Mouse (Mus musculus) gastrocnemius, adult 2 months (tissue): ENCODE measurements around the gene Taf8. TPM values are rescaled to one million over a fixed set of nuclear protein-coding genes. Genes with fewer than 3 reads are reported as not detected.

Experiments
- DNase-seq: peaks from one replicate; pipeline ENCODE4 v3.0.0; 2022
- H3K27ac ChIP-seq: fragments of 200-600 bp; 2 replicates; pipeline ENCODE4 v1.8.1; 2022; ENCODE audit warnings: mild to moderate bottlenecking
- H3K4me3 ChIP-seq: fragments of 200-600 bp; 2 replicates; pipeline ENCODE4 v1.8.1; 2022; ENCODE audit warnings: mild to moderate bottlenecking, moderate library complexity
- CTCF ChIP-seq: fragments of 200-600 bp; IDR thresholded peaks from 2 replicates; pipeline ENCODE4 v1.8.1; 2022; ENCODE audit warnings: antibody characterized with exemption, mild to moderate bottlenecking, moderate library complexity
- intact Hi-C: fragments of 180-260 bp; cut with DNase I; formaldehyde crosslinking; loops from one replicate; pipeline ENCODE4 v1.15.1; 2025
- long read RNA-seq, 2 experiments: library from polyadenylated mRNA; stranded (forward); transcript quantifications; one replicate each; pipeline ENCODE4 v2.0.0; 2021
- total RNA-seq, 2 experiments: library from RNA; stranded (reverse); gene quantifications; 2 replicates each; pipeline ENCODE4 v1.2.3; 2021

The Taf8 gene
- total RNA-seq, result 10 to 100 TPM; 13.0 to 14.1 TPM
- long read RNA-seq, experiment 1, partial matches to known transcripts, result 2 of 6 reads
- long read RNA-seq, experiment 1, other reads (novel, unspliced or antisense), result 1 of 6 reads
- long read RNA-seq, experiment 2, transcript Taf8-201 (9 exons, 2,784 nt), result major isoform, 5 of 7 reads
- long read RNA-seq, experiment 2, partial matches to known transcripts, result 2 of 7 reads
- long read RNA-seq, experiment 2, other reads (novel, unspliced or antisense), result 0 of 7 reads

DNA sequence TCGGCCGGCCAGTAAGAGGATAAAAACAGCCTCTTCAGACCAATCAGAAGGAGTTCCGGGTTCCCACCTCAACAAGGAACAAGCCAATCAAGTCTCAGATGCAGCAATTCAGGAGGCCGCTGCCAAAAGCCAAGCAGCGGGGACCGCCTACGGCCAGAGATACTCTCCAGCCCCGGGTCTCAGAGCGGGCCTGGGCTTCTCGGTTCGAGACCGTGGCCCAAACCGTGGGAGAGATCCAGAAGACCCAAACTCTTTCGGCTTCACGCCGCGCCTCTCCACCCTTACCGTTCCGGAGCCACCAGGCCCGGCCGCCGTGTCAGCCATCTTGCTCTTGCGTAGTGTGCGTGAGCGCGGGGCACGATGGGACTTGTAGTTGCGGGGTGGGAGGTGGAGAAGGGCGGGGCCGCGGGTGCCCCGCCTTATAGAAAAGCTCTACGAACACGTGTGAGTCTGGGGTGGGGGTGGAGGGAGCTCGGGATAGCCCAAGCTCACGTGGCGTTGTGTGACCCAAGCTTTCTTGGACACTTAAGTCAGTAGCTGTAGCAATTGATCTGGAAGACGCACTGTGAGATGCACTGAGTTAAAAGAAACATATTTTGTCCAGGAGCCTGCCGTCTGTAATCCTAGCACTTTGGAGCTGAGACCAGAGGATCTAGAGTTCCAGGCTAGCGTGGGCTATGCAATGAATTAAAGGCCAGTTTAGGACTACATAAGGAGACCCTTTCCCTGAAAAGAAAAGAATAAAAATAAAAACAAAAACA lies at the start of gene Taf8:
Gene Taf8 (minus strand): TSS at position 347 of the 761 bp plus-strand sequence.
- intact Hi-C loops, result no loop called here
- DNase-seq, result peak; percentile 96
- TF ChIP-seq CTCF, result no peak
- Histone ChIP-seq H3K27ac (peak within 1 kb of the TSS; percentile 95), H3K4me3 (peak within 1 kb of the TSS; percentile 88)

DNA sequence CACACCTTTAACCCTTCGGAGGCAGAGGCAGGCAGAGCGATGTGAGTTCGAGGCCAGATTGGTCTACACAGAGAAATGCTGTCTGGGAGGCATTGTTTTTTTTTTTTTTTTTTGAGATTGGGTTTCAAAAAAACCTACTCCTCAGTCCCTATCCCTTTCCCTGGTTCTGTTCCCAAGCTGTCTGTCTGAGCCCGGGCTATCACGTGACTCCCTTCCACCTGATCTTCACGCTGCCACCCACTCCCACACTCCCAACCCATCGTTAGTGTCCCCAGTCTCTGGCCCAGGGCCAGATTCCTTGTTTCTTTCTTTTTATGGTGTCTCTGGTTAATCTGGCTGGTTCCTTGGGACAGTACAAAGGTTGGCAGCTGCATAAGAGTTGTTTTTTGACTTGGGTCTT lies 49.0 kb upstream of the Taf8 start:
- TF ChIP-seq CTCF, result no peak

GRCm38 (mm10) chr17:47545861-47546331 lies 43.8 kb upstream of the Taf8 start:
- TF ChIP-seq CTCF, result no peak
- Histone ChIP-seq H3K27ac (peak overlapping the region; percentile 41; the same call in 1 of the 2 replicates), H3K4me3 (peak overlapping the region; percentile 62)
- no peak for DNase-seq
- intact Hi-C loops, result no loop called here

More for the DNA sequence above, 49.0 kb upstream of the Taf8 start:
- Histone ChIP-seq H3K4me3 (no peak overlapping the region), H3K27ac (no peak overlapping the region)
- DNase-seq, result no peak
- intact Hi-C loops, result no loop called here

- Histone ChIP-seq H3K27ac (no peak overlapping the region), H3K4me3 (no peak overlapping the region)
- DNase-seq, result no peak
- intact Hi-C loops, result no loop called here
- TF ChIP-seq CTCF, result no peak
These were observed 43.1 kb upstream of the Taf8 start for GRCm38 (mm10) chr17:47545154-47545553.

- H3K4me3 ChIP-seq, result no peak overlapping the region
- intact Hi-C loops, result no loop called here
- H3K27ac ChIP-seq, result peak overlapping the region; percentile 40; the same call in 1 of the 2 replicates
- no peak for DNase-seq
- TF ChIP-seq CTCF, result no peak
These were observed 41.1 kb upstream of the Taf8 start for GRCm38 (mm10) chr17:47543051-47543650.

DNA sequence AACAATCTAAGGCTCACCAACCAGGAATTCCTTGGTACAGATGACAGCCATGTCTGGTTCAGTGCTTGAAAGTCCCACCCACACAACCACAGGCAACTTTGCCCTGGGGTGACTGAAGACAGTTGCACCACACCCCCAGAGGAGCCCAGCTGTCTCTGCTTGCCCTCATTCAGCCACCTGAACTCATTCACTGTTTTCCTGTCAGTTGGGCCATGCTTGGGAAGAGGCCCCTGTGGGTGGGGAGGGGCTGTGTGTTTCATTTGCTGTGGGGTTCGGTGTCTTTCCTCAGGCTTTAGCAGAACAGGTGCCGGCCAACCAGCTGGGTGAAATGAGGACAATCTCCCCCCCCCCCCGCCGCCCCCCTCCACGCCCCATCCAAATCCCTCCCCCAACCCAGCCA lies 40.0 kb upstream of the Taf8 start:
- H3K27ac ChIP-seq, result peak overlapping the region; percentile 25
- no peak for DNase-seq
- no peak overlapping the region for H3K4me3 ChIP-seq
- TF ChIP-seq CTCF, result no peak
- intact Hi-C loops, result no loop called here

GRCm38 (mm10) chr17:47539128-47539527 lies 37.0 kb upstream of the Taf8 start:
- no peak overlapping the region for H3K4me3 ChIP-seq
- no peak for DNase-seq
- no peak overlapping the region for H3K27ac ChIP-seq
- no peak for TF ChIP-seq CTCF
- intact Hi-C loops, result no loop called here

- no peak for DNase-seq
- intact Hi-C loops, result no loop called here
- Histone ChIP-seq H3K4me3 (no peak overlapping the region), H3K27ac (no peak overlapping the region)
- no peak for TF ChIP-seq CTCF
These were observed 36.0 kb upstream of the Taf8 start for GRCm38 (mm10) chr17:47538049-47538448.

- DNase-seq, result no peak
- TF ChIP-seq CTCF, result no peak
- Histone ChIP-seq H3K27ac (no peak overlapping the region), H3K4me3 (no peak overlapping the region)
- intact Hi-C loops, result no loop called here
These were observed 33.7 kb upstream of the Taf8 start for GRCm38 (mm10) chr17:47535812-47536236.

DNA sequence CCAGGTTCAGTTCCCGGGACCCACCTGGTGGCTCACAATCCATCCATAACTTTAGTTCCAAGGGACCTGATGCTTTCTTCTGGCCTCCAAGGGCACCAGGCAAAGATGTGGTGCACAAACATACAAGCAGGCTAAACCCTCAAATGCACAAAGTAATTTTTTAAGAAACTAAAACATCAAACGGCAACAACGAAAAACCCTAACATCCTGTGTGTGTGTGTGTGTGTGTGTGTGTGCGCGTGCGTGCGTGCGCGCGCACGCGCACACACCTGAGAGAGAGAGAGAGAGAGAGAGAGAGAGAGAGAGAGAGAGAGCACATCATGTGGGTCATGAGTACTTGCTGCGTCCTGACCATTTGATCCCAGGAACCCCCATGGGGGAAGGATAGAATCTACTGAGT lies 31.6 kb upstream of the Taf8 start:
- no peak overlapping the region for H3K27ac ChIP-seq
- no peak for DNase-seq
- no peak overlapping the region for H3K4me3 ChIP-seq
- TF ChIP-seq CTCF, result no peak
- intact Hi-C loops, result no loop called here

- H3K27ac ChIP-seq, result no peak overlapping the region
- intact Hi-C loops, result no loop called here
These were observed 30.3 kb upstream of the Taf8 start for GRCm38 (mm10) chr17:47532364-47532763.

DNA sequence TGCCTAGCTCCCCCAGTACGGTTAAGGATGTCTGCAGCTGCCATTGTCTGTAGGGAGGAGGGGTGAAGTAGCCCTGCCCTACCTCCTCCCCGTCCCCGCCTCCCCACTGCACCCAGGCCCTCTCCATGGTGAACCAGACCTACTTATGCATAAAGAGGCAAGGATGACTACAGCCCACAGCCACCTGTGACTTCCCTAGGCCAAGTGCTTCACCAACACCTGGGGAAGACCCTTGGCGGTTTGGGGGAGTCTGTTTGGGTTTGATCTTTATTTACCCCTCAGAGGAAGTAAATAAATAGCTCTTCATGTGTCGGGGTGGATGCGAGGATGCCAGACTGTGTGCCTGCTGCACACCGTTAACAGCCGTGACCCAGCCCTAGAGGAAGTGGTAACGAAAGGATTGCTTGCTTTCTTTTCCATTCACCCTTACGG lies 29.3 kb upstream of the Taf8 start:
- no peak overlapping the region for H3K4me3 ChIP-seq
- intact Hi-C loops, result no loop called here
- no peak for DNase-seq
- no peak for TF ChIP-seq CTCF
- no peak overlapping the region for H3K27ac ChIP-seq

More at GRCm38 (mm10) chr17:47532364-47532763, 30.3 kb upstream of the Taf8 start:
- TF ChIP-seq CTCF, result no peak
- DNase-seq, result no peak
- H3K4me3 ChIP-seq, result no peak overlapping the region

- Histone ChIP-seq H3K4me3 (no peak overlapping the region), H3K27ac (no peak overlapping the region)
- intact Hi-C loops, result no loop called here
- no peak for DNase-seq
- no peak for TF ChIP-seq CTCF
These were observed 27.5 kb upstream of the Taf8 start for GRCm38 (mm10) chr17:47529595-47529994.
